Mouse (Mus musculus): ENCODE results near the gene Slc5a9.

- TF ChIP-seq E2F4 (IDR thresholded peaks at IDR 0.05; ENCODE audit: insufficient read depth) (no peak), POLR2AphosphoS2 (IDR thresholded peaks at IDR 0.05; ENCODE audit: insufficient read length, low read depth) (no peak), CEBPB (IDR thresholded peaks at IDR 0.05; ENCODE audit: insufficient read depth, poor library complexity, severe bottlenecking) (no peak), POLR2A (IDR thresholded peaks at IDR 0.05; ENCODE audit: insufficient read length, low read depth) (no peak), MAX (IDR thresholded peaks at IDR 0.05; ENCODE audit: low read depth) (no peak), TCF12 (IDR thresholded peaks at IDR 0.05; ENCODE audit: insufficient read depth, poor library complexity, severe bottlenecking) (no peak), USF1 (IDR thresholded peaks at IDR 0.05; ENCODE audit: low read depth) (no peak), REST (IDR thresholded peaks at IDR 0.05; ENCODE audit: insufficient read depth, insufficient read length) (no peak), MYOD1 (IDR thresholded peaks at IDR 0.05; ENCODE audit: control insufficient read depth in 1 of 3, insufficient read length in 2 of 3, low read depth in 2 of 3) (no peak), SRF (IDR thresholded peaks at IDR 0.05; ENCODE audit: control insufficient read depth, insufficient read length, low read depth) (no peak), MYOG (IDR thresholded peaks at IDR 0.05; ENCODE audit: control insufficient read depth in 1 of 3, insufficient read depth in 1 of 3, insufficient read length in 2 of 3, low read depth in 2 of 3) (no peak), TCF3 (IDR thresholded peaks at IDR 0.05; ENCODE audit: insufficient read length, low read depth) (no peak)
Measured at GRCm38 (mm10) chr4:111867743-111868401, 34.8 kb downstream of the Slc5a9 start.

Measured in myocyte (in vitro differentiated cells).